Mouse (Mus musculus) limb, embryonic 13.5 days (tissue): ENCODE data around the gene Efna1. TPM values are rescaled to one million over a fixed set of nuclear protein-coding genes. Genes with fewer than 3 reads are reported as not detected.

ENCODE experiments used
- ATAC-seq: fragments of 200-750 bp; cut with Nextera tagmentation; 2 replicates; pipeline ENCODE4 v1.8.0; 2017; ENCODE audit warnings: low read depth, moderate number of reproducible peaks, moderate TSS enrichment; ENCODE audit not compliant: low FRiP score
- H3K27ac ChIP-seq: fragments of 300-500 bp; sonication (generic); 2 replicates; pipeline ENCODE4 v1.5.1; 2015; ENCODE audit warnings: inconsistent platforms, mild to moderate bottlenecking, moderate library complexity
- H3K27me3 ChIP-seq: fragments of 300-500 bp; sonication (generic); 2 replicates; pipeline ENCODE4 v1.6.1; 2015; ENCODE audit warnings: mild to moderate bottlenecking, inconsistent platforms
- H3K36me3 ChIP-seq: fragments of 300-500 bp; sonication (generic); 2 replicates; pipeline ENCODE4 v1.6.1; 2015; ENCODE audit warnings: inconsistent platforms, mild to moderate bottlenecking, moderate library complexity
- H3K4me1 ChIP-seq: fragments of 300-500 bp; sonication (generic); 2 replicates; pipeline ENCODE4 v1.6.1; 2015; ENCODE audit warnings: inconsistent platforms
- H3K4me2 ChIP-seq: fragments of 300-500 bp; sonication (generic); replicated peaks from 2 replicates; pipeline ENCODE4 v1.6.1; 2015; ENCODE audit warnings: inconsistent platforms, mild to moderate bottlenecking, moderate library complexity
- H3K4me3 ChIP-seq: fragments of 300-500 bp; sonication (generic); 2 replicates; pipeline ENCODE4 v1.5.1; 2015; ENCODE audit warnings: moderate library complexity, mild to moderate bottlenecking, inconsistent platforms
- H3K9ac ChIP-seq: fragments of 300-500 bp; sonication (generic); 2 replicates; pipeline ENCODE4 v1.6.1; 2015; ENCODE audit warnings: mild to moderate bottlenecking, inconsistent platforms
- H3K9me3 ChIP-seq: fragments of 300-500 bp; sonication (generic); 2 replicates; pipeline ENCODE4 v1.6.1; 2016; ENCODE audit warnings: inconsistent platforms
- WGBS: fragments of 180-500 bp; shearing (Covaris S2); methylation state at CpG from one replicate; pipeline ENCODE4 v1.1.7; 2015; 5-methylcytosine and 5-hydroxymethylcytosine counted together
- polyA plus RNA-seq: library from polyadenylated mRNA; unstranded; fragments of >200 nt; fragmentation: Nextera tagmentation; extraction: Ambion mirVana; gene quantifications from 2 replicates; pipeline ENCODE4 v1.2.1, GENCODE M21; 2015

The Efna1 gene
- polyA plus RNA-seq, 1 experiment from 2014 or later: 44.0 TPM

DNA sequence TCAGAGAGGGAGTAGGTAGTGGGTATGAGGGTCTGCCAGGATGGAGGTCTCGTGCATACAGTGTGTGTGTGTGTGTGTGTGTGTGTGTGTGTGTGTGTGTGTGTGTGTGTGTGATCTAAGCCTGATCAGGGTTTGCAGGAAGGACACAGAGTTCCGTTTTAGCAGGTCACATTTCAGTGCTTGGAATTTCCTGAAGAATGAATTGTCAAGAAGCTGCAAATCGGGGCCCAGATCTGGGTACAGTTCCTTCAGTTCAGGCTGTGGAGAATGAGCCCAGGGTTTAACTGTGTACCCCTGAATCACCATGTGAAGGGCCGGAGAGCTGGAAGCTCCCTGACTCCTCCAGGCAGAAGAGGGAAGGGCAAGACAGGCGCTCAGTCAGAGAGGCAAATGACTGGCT is 6.3 kb upstream of the Efna1 start:
- no peak overlapping the region for H3K4me3 ChIP-seq
- ATAC-seq: no peak
- H3K9ac ChIP-seq: 0 out of 2 replicates have a peak overlapping the region, but pooled peaks have one; percentile 36
- no peaks in the 10 kb centered on the region for H3K36me3 ChIP-seq
- H3K27ac ChIP-seq: no peak overlapping the region
- H3K4me2 ChIP-seq: no peak overlapping the region
- H3K9me3 ChIP-seq: no peaks in the 10 kb centered on the region
- no peaks in the 10 kb centered on the region for H3K27me3 ChIP-seq
- 55% methylated on average over 5 of the region's 5 CpGs for WGBS
- H3K4me1 ChIP-seq: peaks cover 36% of the 10 kb centered on the region

DNA sequence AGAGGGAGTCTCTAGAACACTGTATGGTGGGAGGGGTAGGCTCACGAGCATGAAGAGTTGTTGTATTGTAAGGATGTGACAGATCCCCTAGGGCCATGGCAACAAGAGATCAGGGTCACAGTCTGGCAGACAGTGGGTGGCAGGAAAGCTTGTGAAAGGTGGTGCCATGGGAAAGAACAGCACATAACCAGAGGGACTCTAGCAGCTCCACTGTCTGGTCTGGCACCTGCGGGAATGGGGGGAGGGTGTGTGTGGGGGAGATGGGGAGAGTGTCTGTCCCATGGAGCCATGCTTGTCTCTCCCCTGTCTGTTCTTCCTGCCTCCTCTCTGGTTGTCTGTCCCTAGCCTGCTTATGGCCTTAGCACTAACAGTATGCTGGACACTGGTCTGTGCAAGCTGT is 4.6 kb upstream of the Efna1 start:
- WGBS: 49% methylated on average over 2 of the region's 2 CpGs
- H3K4me3 ChIP-seq: no peak overlapping the region
- ATAC-seq: no peak
- no peaks in the 10 kb centered on the region for H3K36me3 ChIP-seq
- H3K9me3 ChIP-seq: no peaks in the 10 kb centered on the region
- H3K4me1 ChIP-seq: peaks cover 31% of the 10 kb centered on the region
- peaks cover 7% of the 10 kb centered on the region; the same call in 1 of the 2 replicates for H3K27me3 ChIP-seq
- H3K4me2 ChIP-seq: no peak overlapping the region
- no peak overlapping the region for H3K9ac ChIP-seq
- no peak overlapping the region for H3K27ac ChIP-seq

DNA sequence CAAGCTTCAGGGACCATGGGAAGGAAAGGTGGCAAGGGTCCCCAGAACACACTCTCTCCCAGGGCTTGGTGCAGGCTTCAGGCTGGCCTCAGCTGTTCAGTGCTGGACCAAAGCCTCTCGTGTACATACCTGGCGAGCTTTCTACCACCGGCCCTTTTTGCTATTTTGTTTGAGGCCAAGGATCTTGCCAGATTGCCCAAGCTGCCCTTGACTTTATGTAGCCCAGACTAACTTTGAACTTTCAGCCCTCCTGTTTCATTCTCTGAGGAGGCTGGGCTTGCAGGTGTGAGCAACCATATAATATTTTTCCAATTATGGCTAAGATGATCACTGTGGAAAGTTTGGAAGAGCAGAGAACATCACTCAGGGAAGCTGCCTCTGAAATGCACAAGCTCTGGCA is 3.3 kb upstream of the Efna1 start:
- Histone ChIP-seq H3K4me2 (no peak overlapping the region), H3K9ac (no peak overlapping the region), H3K4me1 (peaks cover 37% of the 10 kb centered on the region), H3K9me3 (no peaks in the 10 kb centered on the region), H3K4me3 (no peak overlapping the region), H3K36me3 (no peaks in the 10 kb centered on the region), H3K27me3 (peaks cover 12% of the 10 kb centered on the region; the same call in 1 of the 2 replicates), H3K27ac (no peak overlapping the region)
- WGBS: 81% methylated on average over 3 of the region's 3 CpGs
- no peak for ATAC-seq

DNA sequence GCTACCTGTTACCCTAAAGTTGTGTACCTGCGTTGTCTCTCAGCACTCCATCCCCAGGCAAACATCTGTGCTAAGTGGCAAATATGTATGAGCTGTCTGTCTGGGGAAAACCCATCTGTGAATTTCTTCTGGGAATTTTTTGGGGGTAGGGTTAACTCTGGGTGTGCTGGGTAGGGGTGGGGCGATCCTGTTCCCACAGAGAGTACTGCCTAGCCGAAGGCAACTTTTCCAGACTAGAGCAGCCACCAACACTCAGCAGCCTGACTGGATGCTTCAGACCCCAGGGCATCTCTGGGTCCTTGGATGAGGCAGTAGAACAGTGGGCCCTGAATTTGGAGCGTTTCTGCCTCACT is 1.3 kb upstream of the Efna1 start:
- Histone ChIP-seq H3K4me1 (peaks cover 46% of the 10 kb centered on the region), H3K9me3 (no peaks in the 10 kb centered on the region), H3K4me2 (peak overlapping the region; percentile 96; the same call in 1 of the 2 replicates), H3K36me3 (no peaks in the 10 kb centered on the region), H3K27me3 (peaks cover 12% of the 10 kb centered on the region; the same call in 1 of the 2 replicates), H3K9ac (no peak overlapping the region), H3K4me3 (no peak overlapping the region), H3K27ac (no peak overlapping the region)
- ATAC-seq: no peak
- WGBS: 26% methylated on average over 4 of the region's 4 CpGs

DNA sequence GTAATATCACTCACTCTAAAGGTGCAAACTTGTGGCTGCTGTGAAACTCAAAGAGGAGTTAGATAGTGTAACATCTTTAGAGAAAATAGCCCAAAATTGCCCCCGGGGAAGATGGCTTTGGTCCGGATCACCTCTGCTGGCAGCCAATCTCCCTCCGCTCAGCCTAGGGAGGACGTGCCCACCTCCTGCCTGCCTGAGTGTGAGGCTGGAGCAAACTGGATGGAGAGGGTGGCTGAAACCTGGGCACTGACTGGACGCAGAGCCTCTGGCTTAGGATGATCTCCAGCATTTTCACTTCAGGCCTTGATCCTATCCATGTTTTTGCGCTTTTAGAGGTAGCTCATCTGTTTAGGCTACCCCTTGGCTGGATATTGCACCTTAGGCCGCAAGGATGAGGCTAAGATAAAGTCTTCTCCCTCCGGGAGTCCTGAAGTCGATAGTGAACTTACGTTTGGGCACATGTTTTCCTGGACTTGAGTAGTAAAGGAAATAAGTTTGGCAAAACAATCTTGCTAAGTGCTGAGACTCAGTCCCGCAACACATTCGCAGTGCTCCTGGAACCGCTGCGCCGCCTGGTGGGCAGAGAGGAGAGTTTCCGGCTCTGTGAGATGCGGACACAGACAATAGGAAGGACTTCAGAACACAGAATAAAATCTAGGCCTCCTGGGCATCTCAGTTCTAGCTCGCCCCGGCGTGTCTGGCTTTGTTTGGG is 793 bp upstream of the Efna1 start:
- Histone ChIP-seq H3K27me3 (peaks cover 12% of the 10 kb centered on the region; the same call in 1 of the 2 replicates), H3K4me1 (peaks cover 50% of the 10 kb centered on the region), H3K9ac (peak overlapping the region; percentile 85), H3K9me3 (no peaks in the 10 kb centered on the region), H3K4me3 (peak overlapping the region; percentile 62), H3K4me2 (peak overlapping the region; percentile 96), H3K27ac (peak overlapping the region; percentile 86; the same call in 1 of the 2 replicates), H3K36me3 (no peaks in the 10 kb centered on the region)
- no peak for ATAC-seq
- 11% methylated on average over 20 of the region's 20 CpGs for WGBS

DNA sequence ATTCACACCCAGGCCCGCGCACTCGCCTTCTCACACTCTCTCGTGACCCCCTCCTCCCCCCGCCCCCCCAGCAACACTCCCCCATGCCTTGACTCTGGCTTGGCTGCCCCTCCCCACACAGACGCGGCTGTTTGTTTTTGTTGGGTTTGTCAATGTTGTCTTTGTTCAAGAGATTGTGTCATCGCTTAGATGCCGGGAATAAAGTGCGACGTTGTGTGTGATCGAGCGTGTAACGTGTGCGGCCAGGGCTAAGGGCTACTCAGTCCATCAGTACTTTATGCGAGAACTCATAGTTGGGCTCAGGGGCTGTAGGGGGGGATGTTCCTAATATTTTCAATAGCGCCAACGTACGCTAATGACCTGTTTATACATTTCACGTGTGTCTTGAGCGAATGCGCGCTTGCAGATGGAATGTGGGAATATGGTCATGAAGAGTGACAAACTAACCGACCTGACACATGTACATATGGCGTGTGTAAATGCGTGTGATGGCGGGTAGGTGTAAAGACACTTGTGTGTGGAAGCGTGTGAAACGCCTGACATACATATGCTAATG is 814 bp downstream of the Efna1 start:
- Histone ChIP-seq H3K4me1 (peaks cover 51% of the 10 kb centered on the region), H3K27ac (peak overlapping the region; percentile 86), H3K9me3 (no peaks in the 10 kb centered on the region), H3K36me3 (peaks cover 12% of the 10 kb centered on the region), H3K4me2 (peak overlapping the region; percentile 96), H3K9ac (peak overlapping the region; percentile 85), H3K4me3 (peak overlapping the region; percentile 62), H3K27me3 (peaks cover 12% of the 10 kb centered on the region; the same call in 1 of the 2 replicates)
- ATAC-seq: peak; percentile 5; the same call in 1 of the 2 replicates
- WGBS: under 1% methylated on average over 29 of the region's 29 CpGs

DNA sequence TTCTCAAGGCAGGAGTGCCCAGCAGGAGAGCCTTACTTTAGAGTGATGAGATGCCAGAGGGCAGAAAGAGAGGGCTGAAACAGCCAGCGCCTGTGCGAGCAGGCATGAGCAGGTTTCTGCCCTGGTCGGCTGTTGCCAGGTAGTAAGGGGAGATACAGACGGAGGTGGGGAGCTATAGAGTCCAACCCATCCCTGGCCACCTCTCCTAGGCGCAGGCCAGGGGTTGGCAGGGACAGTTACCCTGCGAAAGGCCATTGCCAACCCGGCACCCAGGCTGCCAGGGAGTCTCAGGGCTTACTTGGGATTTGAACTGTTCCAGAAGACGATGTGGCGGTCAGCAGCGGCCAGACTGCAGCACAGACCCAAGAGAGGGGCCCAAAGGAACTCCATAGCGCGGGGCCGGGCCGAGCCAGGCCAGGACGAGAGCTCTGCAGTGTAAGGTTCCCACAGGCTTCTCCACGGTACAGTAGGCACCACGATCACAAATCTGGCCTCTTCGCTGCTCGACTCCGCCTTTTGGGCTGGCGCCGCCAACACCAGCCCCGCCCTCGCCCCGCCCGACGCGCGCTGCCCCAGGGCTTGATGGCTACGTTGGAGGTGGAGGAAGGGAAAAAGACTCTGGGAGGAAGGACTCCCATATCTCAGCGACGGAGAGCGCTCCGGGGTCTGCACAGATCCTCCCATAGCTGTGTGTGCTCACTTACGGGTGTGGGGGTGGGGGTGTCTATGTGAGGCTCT is 1.6 kb downstream of the Efna1 start:
- Histone ChIP-seq H3K27me3 (peaks cover 12% of the 10 kb centered on the region; the same call in 1 of the 2 replicates), H3K9me3 (no peaks in the 10 kb centered on the region), H3K9ac (peak overlapping the region; percentile 85), H3K36me3 (peaks cover 19% of the 10 kb centered on the region), H3K27ac (peak overlapping the region; percentile 86), H3K4me3 (peak overlapping the region; percentile 62), H3K4me2 (peak overlapping the region; percentile 96), H3K4me1 (peaks cover 51% of the 10 kb centered on the region)
- WGBS: 3% methylated on average over 35 of the region's 35 CpGs
- ATAC-seq: peak; percentile 79

DNA sequence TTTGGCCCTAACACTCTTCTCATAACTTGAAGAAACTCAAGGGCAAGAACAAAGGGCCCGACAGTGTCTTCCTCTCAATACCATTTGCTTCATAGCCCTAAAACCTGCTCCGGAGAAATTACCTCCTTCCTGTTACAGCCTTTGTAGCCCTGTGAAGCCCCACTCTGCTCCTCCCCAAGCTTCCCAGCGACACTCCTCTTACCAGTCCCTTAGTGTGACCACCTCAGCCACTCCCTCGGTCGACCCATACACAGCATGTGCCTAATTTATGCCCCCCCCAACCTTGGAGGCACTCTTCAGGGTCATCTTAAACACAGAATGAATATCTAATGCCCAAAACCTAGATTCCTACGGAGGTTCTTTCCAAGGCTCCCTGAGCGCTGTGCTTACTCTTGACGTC is 2.3 kb downstream of the Efna1 start:
- peaks cover 22% of the 10 kb centered on the region for H3K36me3 ChIP-seq
- peak overlapping the region; percentile 96 for H3K4me2 ChIP-seq
- peaks cover 51% of the 10 kb centered on the region for H3K4me1 ChIP-seq
- no peaks in the 10 kb centered on the region for H3K9me3 ChIP-seq
- H3K4me3 ChIP-seq: peak overlapping the region; percentile 62
- H3K27ac ChIP-seq: peak overlapping the region; percentile 86
- 12% methylated on average over 8 of the region's 8 CpGs for WGBS
- peak overlapping the region; percentile 85 for H3K9ac ChIP-seq
- no peak for ATAC-seq
- H3K27me3 ChIP-seq: peaks cover 12% of the 10 kb centered on the region; the same call in 1 of the 2 replicates

DNA sequence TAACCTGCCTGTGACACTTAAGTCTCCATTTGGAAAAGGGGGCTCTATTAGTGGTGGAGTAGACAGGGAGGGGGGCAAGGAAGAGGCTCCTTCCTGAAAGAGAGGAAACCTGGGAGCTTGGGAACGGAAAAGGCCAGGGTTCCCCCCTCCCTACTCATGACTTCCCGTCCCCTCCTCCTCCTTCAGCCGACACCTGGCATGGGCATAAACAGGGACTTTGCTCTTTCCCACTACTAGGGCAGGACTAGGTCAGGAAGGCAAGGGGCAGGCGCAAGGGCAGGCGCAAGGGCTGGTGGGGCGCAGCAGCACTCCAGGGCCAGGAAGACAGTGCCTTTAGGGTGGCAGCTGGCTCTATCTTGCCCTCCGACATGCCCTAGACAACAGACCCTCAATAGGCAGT is 2.8 kb downstream of the Efna1 start:
- H3K9ac ChIP-seq: peak overlapping the region; percentile 85
- H3K27ac ChIP-seq: peak overlapping the region; percentile 86
- ATAC-seq: no peak
- no peaks in the 10 kb centered on the region for H3K9me3 ChIP-seq
- peaks cover 28% of the 10 kb centered on the region for H3K36me3 ChIP-seq
- 52% methylated on average over 7 of the region's 7 CpGs for WGBS
- H3K27me3 ChIP-seq: peaks cover 12% of the 10 kb centered on the region; the same call in 1 of the 2 replicates
- peak overlapping the region; percentile 62 for H3K4me3 ChIP-seq
- H3K4me2 ChIP-seq: peak overlapping the region; percentile 96
- H3K4me1 ChIP-seq: peaks cover 51% of the 10 kb centered on the region

DNA sequence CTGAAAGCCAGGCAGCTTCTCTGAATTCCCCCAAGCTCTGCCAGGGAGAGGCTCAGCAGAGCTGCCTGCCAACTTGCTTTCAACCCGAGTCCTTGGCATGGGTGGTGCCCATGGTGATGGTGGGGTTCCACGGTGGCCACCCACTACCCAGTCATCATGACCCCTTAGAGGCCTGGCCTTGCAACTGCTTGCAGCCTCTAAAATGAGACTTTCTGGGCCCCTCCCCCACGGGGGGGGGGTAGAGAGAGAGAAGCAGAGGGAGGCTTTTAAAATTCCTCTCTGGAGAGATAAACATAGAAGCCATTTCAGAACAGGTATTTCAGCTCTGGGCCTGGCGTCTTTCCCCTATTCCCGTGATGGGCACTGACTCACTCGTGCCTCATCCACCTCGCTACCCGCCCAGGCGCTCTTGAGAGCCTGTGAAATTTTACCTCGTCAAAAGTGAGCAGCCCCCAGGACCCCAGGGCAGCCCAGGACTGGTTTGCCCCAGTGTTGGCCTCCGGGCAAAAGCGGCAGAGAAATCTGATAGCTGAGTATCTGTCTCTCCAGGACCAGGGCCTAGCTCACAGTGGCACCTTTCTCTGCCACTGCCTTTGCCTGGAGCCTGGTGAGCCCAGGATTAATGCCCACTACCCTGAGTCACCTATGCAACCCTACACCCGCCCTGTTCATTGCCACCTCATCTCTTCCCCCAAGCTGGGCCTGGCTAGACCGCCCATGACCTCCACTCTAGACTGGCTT is 3.5 kb downstream of the Efna1 start:
- WGBS: 24% methylated on average over 14 of the region's 14 CpGs
- peaks cover 12% of the 10 kb centered on the region; the same call in 1 of the 2 replicates for H3K27me3 ChIP-seq
- H3K4me3 ChIP-seq: peak overlapping the region; percentile 62
- H3K9me3 ChIP-seq: no peaks in the 10 kb centered on the region
- no peak for ATAC-seq
- H3K27ac ChIP-seq: peak overlapping the region; percentile 86
- H3K4me2 ChIP-seq: peak overlapping the region; percentile 96
- H3K9ac ChIP-seq: peak overlapping the region; percentile 85
- peaks cover 51% of the 10 kb centered on the region for H3K4me1 ChIP-seq
- peaks cover 33% of the 10 kb centered on the region for H3K36me3 ChIP-seq

DNA sequence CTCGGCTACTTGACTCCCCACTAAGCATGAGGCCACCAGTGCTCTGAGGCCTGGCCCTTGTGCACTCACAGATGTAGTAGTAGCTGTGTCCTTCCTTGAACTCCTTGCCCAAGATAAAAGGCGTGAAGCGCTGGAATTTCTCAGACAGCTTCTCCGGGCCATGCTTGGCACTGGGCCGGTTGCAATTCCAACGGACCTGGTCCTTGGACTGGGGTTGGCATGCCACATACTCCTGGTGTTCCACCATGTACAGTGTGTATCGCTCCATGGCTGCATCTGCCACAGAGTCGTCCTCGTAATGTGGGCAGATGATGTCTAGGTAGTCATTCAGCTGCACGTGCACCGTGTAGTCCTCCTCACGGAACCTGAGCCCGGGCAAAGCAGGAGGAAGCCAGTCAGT is 4.9 kb downstream of the Efna1 start:
- 90% methylated on average over 13 of the region's 13 CpGs for WGBS
- Histone ChIP-seq H3K4me1 (peaks cover 45% of the 10 kb centered on the region), H3K27ac (no peak overlapping the region), H3K4me3 (no peak overlapping the region), H3K36me3 (peaks cover 42% of the 10 kb centered on the region), H3K4me2 (peak overlapping the region; percentile 96), H3K27me3 (peaks cover 9% of the 10 kb centered on the region; the same call in 1 of the 2 replicates), H3K9me3 (no peaks in the 10 kb centered on the region), H3K9ac (no peak overlapping the region)
- ATAC-seq: no peak
